Mouse (Mus musculus) CH12.LX (cell line): ENCODE measurements around the gene Celf2. TPM values are rescaled to one million over a fixed set of nuclear protein-coding genes. Genes with fewer than 3 reads are reported as not detected.

Source experiments
- DNase-seq: peaks from one replicate; pipeline ENCODE4 v3.0.0-alpha.2; 2013; ENCODE audit errors: extremely low read depth
- H3K27ac ChIP-seq: 2 replicates; pipeline ENCODE4 v1.5.1; 2012; ENCODE audit warnings: low read depth, mild to moderate bottlenecking, control low read depth, moderate library complexity; ENCODE audit not compliant: insufficient read depth
- H3K27me3 ChIP-seq: replicated peaks from 2 replicates; pipeline ENCODE3; 2012; ENCODE audit warnings: inconsistent platforms
- H3K36me3 ChIP-seq, 2 experiments: replicated peaks in 1 of 2; 2 replicates each; pipeline versions ENCODE3 to v1.6.1; 2012; ENCODE audit warnings: inconsistent platforms in 1 of 2, low read length in 1 of 2, mild to moderate bottlenecking in 1 of 2, mixed read lengths in 1 of 2, moderate library complexity in 1 of 2; ENCODE audit not compliant: control insufficient read depth in 1 of 2, insufficient read depth in 1 of 2
- H3K4me1 ChIP-seq, 2 experiments: 2 replicates each; pipeline ENCODE4 v1.6.1; 2012; ENCODE audit warnings: inconsistent platforms in 1 of 2, moderate library complexity in 1 of 2; ENCODE audit not compliant: insufficient read depth in 2 of 2, control insufficient read depth in 1 of 2
- H3K4me2 ChIP-seq: 2 replicates; pipeline ENCODE4 v1.6.1; 2012; ENCODE audit warnings: low read depth, mild to moderate bottlenecking, control low read depth; ENCODE audit not compliant: poor library complexity, insufficient read depth, severe bottlenecking
- H3K4me3 ChIP-seq, 3 experiments: fragments of 150-350 bp in 1 of 3; sonication (generic) in 1 of 3; replicated peaks in 1 of 3; 2 replicates each; pipeline versions ENCODE3 to v1.5.1; 2011 to 2012; ENCODE audit warnings: low read depth in 2 of 3, low read length in 2 of 3, mild to moderate bottlenecking in 2 of 3, moderate library complexity in 2 of 3, control low read depth in 1 of 3, improper control_type of control experiment in 1 of 3, inconsistent platforms in 1 of 3, mixed read lengths in 1 of 3; ENCODE audit not compliant: poor library complexity in 1 of 3
- H3K79me2 ChIP-seq: replicated peaks from 2 replicates; pipeline ENCODE4 v1.6.1; 2012; ENCODE audit warnings: mild to moderate bottlenecking, moderate library complexity; ENCODE audit not compliant: control insufficient read depth, poor library complexity, insufficient read depth, severe bottlenecking; ENCODE audit errors: extremely low read depth
- H3K9ac ChIP-seq: 2 replicates; pipeline ENCODE4 v1.6.1; 2012; ENCODE audit warnings: low read depth, mild to moderate bottlenecking, control low read depth, moderate library complexity; ENCODE audit not compliant: insufficient read depth
- H3K9me3 ChIP-seq: replicated peaks from 2 replicates; pipeline ENCODE3; 2012; ENCODE audit warnings: low read length, inconsistent platforms, mixed read lengths
- BHLHE40 ChIP-seq: IDR thresholded peaks from 2 replicates; pipeline ENCODE4 v1.6.1; 2011; ENCODE audit warnings: mild to moderate bottlenecking, low read depth, low read length, improper control_type of control experiment
- CHD1 ChIP-seq: IDR thresholded peaks from 2 replicates; pipeline ENCODE4 v1.6.1; 2012; ENCODE audit warnings: low read depth, low read length, improper control_type of control experiment, inconsistent platforms
- CHD2 ChIP-seq: IDR thresholded peaks from 2 replicates; pipeline ENCODE4 v1.6.1; 2011; ENCODE audit warnings: low read length, improper control_type of control experiment
- CTCF ChIP-seq, 2 experiments: IDR thresholded peaks in 1 of 2; conservative IDR thresholded peaks in 1 of 2; 2 replicates each; pipeline ENCODE4 v1.5.1; 2011 to 2012; ENCODE audit warnings: low read depth in 2 of 2, low read length in 2 of 2, improper control_type of control experiment in 1 of 2, inconsistent platforms in 1 of 2, mild to moderate bottlenecking in 1 of 2, moderate library complexity in 1 of 2
- HCFC1 ChIP-seq: IDR thresholded peaks from 2 replicates; pipeline ENCODE4 v1.6.1; 2012; ENCODE audit warnings: low read depth, mild to moderate bottlenecking, inconsistent platforms, low read length, improper control_type of control experiment
- MAFK ChIP-seq: IDR thresholded peaks from 2 replicates; pipeline ENCODE4 v1.6.1; 2011; ENCODE audit warnings: low read length, improper control_type of control experiment; ENCODE audit not compliant: insufficient replicate concordance
- MYC ChIP-seq: IDR thresholded peaks from 2 replicates; pipeline ENCODE4 v1.6.1; 2011; ENCODE audit warnings: low read depth, mild to moderate bottlenecking, improper control_type of control experiment, low read length
- NRF1 ChIP-seq: IDR thresholded peaks from 2 replicates; pipeline ENCODE4 v1.6.1; 2014; ENCODE audit warnings: low read depth, mild to moderate bottlenecking, inconsistent platforms, low read length, improper control_type of control experiment, moderate library complexity
- RAD21 ChIP-seq: IDR thresholded peaks from 2 replicates; pipeline ENCODE4 v1.6.1; 2011; ENCODE audit warnings: low read depth, mild to moderate bottlenecking, low read length, improper control_type of control experiment, moderate library complexity
- RCOR1 ChIP-seq: conservative IDR thresholded peaks from 2 replicates; pipeline ENCODE4 v1.6.1; 2012; ENCODE audit warnings: low read depth, mild to moderate bottlenecking, inconsistent platforms, low read length, improper control_type of control experiment
- SIN3A ChIP-seq: IDR thresholded peaks from 2 replicates; pipeline ENCODE4 v1.6.1; 2012; ENCODE audit warnings: low read length, improper control_type of control experiment, inconsistent platforms
- TCF12 ChIP-seq: IDR thresholded peaks from 2 replicates; pipeline ENCODE4 v1.6.1; 2014; ENCODE audit warnings: low read depth, mild to moderate bottlenecking, inconsistent platforms, low read length, improper control_type of control experiment
- USF1 ChIP-seq: IDR thresholded peaks from 2 replicates; pipeline ENCODE4 v1.6.1; 2014; ENCODE audit warnings: low read depth, mild to moderate bottlenecking, inconsistent platforms, low read length, improper control_type of control experiment
- ZKSCAN1 ChIP-seq: IDR thresholded peaks from 2 replicates; pipeline ENCODE4 v1.6.1; 2012; ENCODE audit warnings: low read depth, inconsistent platforms, low read length, improper control_type of control experiment, borderline replicate concordance
- ZMIZ1 ChIP-seq: IDR thresholded peaks from 2 replicates; pipeline ENCODE4 v1.6.1; 2012; ENCODE audit warnings: low read depth, mild to moderate bottlenecking, inconsistent platforms, low read length, improper control_type of control experiment
- dilution Hi-C: fragments of 300-500 bp; cut with MboI; formaldehyde crosslinking; loops from 2 replicates; pipeline ENCODE4 v1.14.3; 2020; ENCODE audit warnings: low sequenced_read_pairs; ENCODE audit not compliant: extremely low pct_unique_long_range_greater_than_20kb, extremely low pct_ligation_motif_present
- in situ Hi-C: fragments of 300-500 bp; cut with MboI; formaldehyde crosslinking; loops from 3 replicates; pipeline ENCODE4 v1.14.3; 2019; ENCODE audit warnings: low sequenced_read_pairs, low pct_ligation_motif_present, low pct_unique_long_range_greater_than_20kb, mixed read lengths
- polyA plus RNA-seq: library from polyadenylated mRNA; unstranded; fragments of >175 nt; gene quantifications from 2 replicates; pipeline ENCODE4 v1.2.1, GENCODE M21; 2012; ENCODE audit warnings: low read depth; ENCODE audit not compliant: insufficient read length
- total RNA-seq, 2 experiments: library from RNA; depleted of rRNA; stranded (reverse); fragments of 300-350 nt in 1 of 2; fragments of >200 nt in 1 of 2; gene quantifications; 2 replicates each; pipeline ENCODE4 v1.2.3; 2012 to 2014

Gene Celf2
- total and polyA plus RNA-seq, 3 experiments = 51.0 to 143 (median 103) TPM

DNA sequence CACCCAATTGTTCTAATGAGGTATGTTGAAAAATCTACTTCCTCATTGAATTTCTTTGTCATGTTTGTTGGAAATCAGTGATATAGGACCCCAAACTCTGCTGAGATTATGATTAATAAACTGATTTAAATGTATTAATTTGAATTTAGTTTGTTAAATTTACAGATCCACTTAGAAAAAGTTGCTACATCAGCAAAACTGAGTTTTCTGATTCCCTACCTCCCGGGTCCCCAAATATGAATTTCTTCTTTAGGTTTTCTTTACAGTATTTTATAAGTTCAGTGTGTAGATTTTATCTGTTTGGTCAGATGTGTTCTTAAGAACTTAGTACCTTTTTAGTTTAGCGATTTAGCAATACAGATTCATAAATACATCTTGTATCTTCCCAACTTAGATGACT lies 533.1 kb downstream of the Celf2 start:
- dilution Hi-C loops = no loop called here
- H3K9ac ChIP-seq = no peak overlapping the region
- no peaks in the 10 kb centered on the region for H3K79me2 ChIP-seq

DNA sequence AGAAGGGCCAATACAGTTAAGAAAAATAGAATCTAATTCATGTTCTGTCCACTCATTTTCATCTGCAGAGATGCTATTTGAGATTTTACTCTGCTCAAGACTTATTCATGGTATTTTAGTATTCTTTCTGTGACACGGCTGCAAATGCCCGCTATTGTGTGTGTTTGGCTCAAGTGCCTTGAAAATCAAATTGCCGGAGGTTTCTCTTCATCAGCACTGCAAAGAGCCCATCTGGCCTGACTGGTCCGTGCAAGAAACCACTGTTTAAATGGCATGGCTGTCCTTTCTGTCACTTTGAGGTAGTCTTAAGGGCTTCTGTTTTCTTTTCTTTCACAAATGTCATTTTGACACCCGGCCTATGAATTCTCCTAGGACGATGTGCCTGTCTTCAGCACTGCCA lies 540.1 kb downstream of the Celf2 start:
- in situ Hi-C loops (no loop called here), dilution Hi-C loops (no loop called here)
- no peaks in the 10 kb centered on the region for H3K9me3 ChIP-seq
- H3K36me3 ChIP-seq = no peaks in the 10 kb centered on the region
- H3K4me3 ChIP-seq = no peak overlapping the region
- H3K4me2 ChIP-seq = no peak overlapping the region
- no peak overlapping the region for H3K27ac ChIP-seq
- no peak overlapping the region for H3K9ac ChIP-seq
- DNase-seq = no peak
- H3K27me3 ChIP-seq = no peaks in the 10 kb centered on the region
- TF ChIP-seq HCFC1 = no peak
- TF ChIP-seq ZKSCAN1 = no peak
- TF ChIP-seq CTCF (conservative IDR thresholded peaks at IDR 0.05 in 1 of 2, IDR thresholded peaks at IDR 0.05 in 1 of 2; ENCODE audit: low read depth in 2 of 2, low read length in 2 of 2) = no peak
- TF ChIP-seq TCF12 = no peak
- TF ChIP-seq MYC = no peak
- no peak for TF ChIP-seq SIN3A
- no peak for TF ChIP-seq BHLHE40
- no peak for TF ChIP-seq CHD1
- no peak for TF ChIP-seq CHD2
- no peak for TF ChIP-seq ZMIZ1
- TF ChIP-seq MAFK = no peak
- no peak for TF ChIP-seq RCOR1
- no peak for TF ChIP-seq RAD21
- TF ChIP-seq USF1 = no peak
- TF ChIP-seq NRF1 = no peak
- no peaks in the 10 kb centered on the region for H3K79me2 ChIP-seq
- H3K4me1 ChIP-seq = peaks cover 0 to 3% of the 10 kb centered on the region in 2 experiments; a peak in 1 of 4 replicates

More for the DNA sequence above, 533.1 kb downstream of the Celf2 start:
- in situ Hi-C loops = no loop called here
- Histone ChIP-seq H3K27me3 (no peaks in the 10 kb centered on the region), H3K9me3 (no peaks in the 10 kb centered on the region), H3K4me2 (no peak overlapping the region), H3K4me1 (0 out of 4 replicates have a peak, but pooled peaks cover 0 to 3% of the 10 kb centered on the region in 2 experiments), H3K27ac (no peak overlapping the region), H3K4me3 (no peak overlapping the region)
- DNase-seq = no peak
- TF ChIP-seq ZKSCAN1 = no peak
- peak; percentile 92 for TF ChIP-seq MAFK
- TF ChIP-seq, all 38 proteins: peak for 1
- H3K36me3 ChIP-seq = no peaks in the 10 kb centered on the region
